Mouse (Mus musculus): ENCODE measurements around the gene Trim37. TPM values are rescaled to one million over a fixed set of nuclear protein-coding genes. Genes with fewer than 3 reads are reported as not detected.

Trim37 gene
- polyA plus RNA-seq, 1 experiment: 23.3 TPM

- no peak overlapping the region for H3K27ac ChIP-seq (ENCODE audit: insufficient read depth, low read length)
- TF ChIP-seq POLR2A (IDR thresholded peaks at IDR 0.05; ENCODE audit: low read depth, low read length) (no peak), CTCF (IDR thresholded peaks at IDR 0.05; ENCODE audit: borderline replicate concordance, insufficient read depth, low read length) (no peak)
- no peaks in the 10 kb centered on the region for H3K4me1 ChIP-seq (ENCODE audit: control insufficient read depth, insufficient read depth, low read length)
- no peak overlapping the region for H3K4me3 ChIP-seq (ENCODE audit: insufficient read depth, low read length)
Measured at GRCm38 (mm10) chr11:87263946-87264345, 137.1 kb downstream of the Trim37 start.

GRCm38 (mm10) chr11:87266246-87266645 lies 139.4 kb downstream of the Trim37 start:
- H3K27ac ChIP-seq (ENCODE audit: insufficient read depth, low read length): no peak overlapping the region
- no peaks in the 10 kb centered on the region for H3K4me1 ChIP-seq (ENCODE audit: control insufficient read depth, insufficient read depth, low read length)
- H3K4me3 ChIP-seq (ENCODE audit: insufficient read depth, low read length): no peak overlapping the region
- no peak for TF ChIP-seq CTCF (IDR thresholded peaks at IDR 0.05; ENCODE audit: borderline replicate concordance, insufficient read depth, low read length)
- no peak for TF ChIP-seq POLR2A (IDR thresholded peaks at IDR 0.05; ENCODE audit: low read depth, low read length)

- TF ChIP-seq CTCF (IDR thresholded peaks at IDR 0.05; ENCODE audit: borderline replicate concordance, insufficient read depth, low read length) (no peak), POLR2A (IDR thresholded peaks at IDR 0.05; ENCODE audit: low read depth, low read length) (no peak)
- Histone ChIP-seq H3K27ac (ENCODE audit: insufficient read depth, low read length) (no peak overlapping the region), H3K4me1 (ENCODE audit: control insufficient read depth, insufficient read depth, low read length) (no peaks in the 10 kb centered on the region), H3K4me3 (ENCODE audit: insufficient read depth, low read length) (no peak overlapping the region)
Measured at GRCm38 (mm10) chr11:87268803-87269202, 141.9 kb downstream of the Trim37 start.

Other genes with a start within 250 kb of the Trim37 start
- 10.2 and 10.4 TPM in 2 replicates for gene Ypel2, start 133.4 kb upstream of the Trim37 start, polyA plus RNA-seq (2011; ENCODE audit: insufficient read length, low read depth, missing spikeins)
- 11.6 and 12.0 TPM in 2 replicates for gene Gdpd1, start 53.0 kb upstream of the Trim37 start, polyA plus RNA-seq (2011; ENCODE audit: insufficient read length, low read depth, missing spikeins)
- 18.2 and 20.9 TPM in 2 replicates for gene Smg8, start 40.3 kb upstream of the Trim37 start, polyA plus RNA-seq (2011; ENCODE audit: insufficient read length, low read depth, missing spikeins)
- gene Prr11, start 18.4 kb upstream of the Trim37 start, polyA plus RNA-seq (2011; ENCODE audit: insufficient read length, low read depth, missing spikeins): 20.5 and 30.1 TPM in 2 replicates
- 51.2 and 75.7 TPM in 2 replicates for gene Ska2, start 17.8 kb upstream of the Trim37 start, polyA plus RNA-seq (2011; ENCODE audit: insufficient read length, low read depth, missing spikeins)
- 1.4 and 1.6 TPM in 2 replicates for gene Ppm1e, start 231.9 kb downstream of the Trim37 start, polyA plus RNA-seq (2011; ENCODE audit: insufficient read length, low read depth, missing spikeins)